Mouse (Mus musculus) heart, adult 8-10 months (tissue): Measurements from ENCODE around the gene Dnm3. TPM values are rescaled to one million over a fixed set of nuclear protein-coding genes. Genes with fewer than 3 reads are reported as not detected.

Experiments used
- DNase-seq: peaks from one replicate; pipeline ENCODE4 v3.0.0; 2022; ENCODE audit warnings: low spot score
- total RNA-seq, 4 experiments: library from RNA; stranded (reverse); gene quantifications; 2 replicates each; pipeline ENCODE4 v1.2.4; 2022

The Dnm3 gene
- total RNA-seq, 4 experiments from 2014 or later: 2.6 to 4.6 (median 4.1) TPM

DNA sequence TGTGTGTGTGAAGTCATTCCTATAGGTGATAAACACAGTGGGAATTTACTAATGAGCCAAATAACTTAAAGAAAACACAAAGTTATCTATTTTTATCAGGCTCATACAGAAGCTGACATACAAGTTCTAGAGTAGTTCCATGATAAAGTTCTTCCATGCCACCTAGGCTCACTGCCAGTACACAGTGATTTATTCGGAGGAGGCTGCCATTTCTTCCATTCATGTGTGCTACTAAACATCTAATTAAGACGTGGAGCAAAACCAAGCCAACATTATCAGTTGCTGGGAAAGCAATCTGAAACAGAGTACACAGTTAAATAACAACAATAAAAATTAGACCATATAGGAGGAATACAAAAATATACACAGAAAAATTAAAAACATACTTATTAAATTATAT is 150.2 kb downstream of the Dnm3 start:
- DNase-seq: no peak

DNA sequence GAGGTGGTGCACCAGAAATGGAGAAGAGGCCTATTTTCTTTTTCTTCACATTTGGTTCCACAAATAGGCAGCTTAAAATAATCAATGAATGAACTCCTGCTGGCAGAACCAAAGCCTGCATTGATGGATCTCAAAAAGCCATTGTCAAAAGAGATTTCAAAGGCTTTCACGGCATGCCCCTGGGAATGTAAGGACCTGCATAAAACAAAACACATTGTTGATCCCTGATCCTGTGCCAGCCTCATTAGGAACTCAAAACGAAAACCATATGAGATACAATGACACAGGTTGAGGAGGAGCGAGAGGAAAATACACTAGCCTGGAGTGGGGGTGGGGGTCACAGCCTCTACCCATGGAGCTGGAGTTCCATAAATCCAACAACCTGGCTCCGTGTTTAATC is 153.4 kb downstream of the Dnm3 start:
- DNase-seq: no peak

DNA sequence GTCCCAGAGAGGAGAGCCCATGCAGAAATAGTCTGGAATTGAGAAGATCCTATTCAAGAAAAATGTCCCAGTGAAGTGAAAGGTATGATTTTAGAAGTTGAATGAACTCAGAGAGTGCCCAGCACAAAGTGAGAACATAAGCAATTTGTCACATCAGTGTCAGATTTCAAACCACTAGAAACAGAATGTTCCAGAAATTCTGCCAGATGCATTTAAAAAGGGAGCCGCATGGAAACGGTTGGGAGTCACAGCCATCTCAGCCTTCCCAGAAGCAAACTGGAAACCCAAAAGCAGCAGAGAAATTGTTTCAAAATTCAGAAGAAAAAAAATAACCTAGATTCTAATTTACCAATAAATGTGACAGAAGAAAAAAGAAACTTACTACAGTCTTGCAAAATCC is 154.7 kb downstream of the Dnm3 start:
- DNase-seq: peak; percentile 50

DNA sequence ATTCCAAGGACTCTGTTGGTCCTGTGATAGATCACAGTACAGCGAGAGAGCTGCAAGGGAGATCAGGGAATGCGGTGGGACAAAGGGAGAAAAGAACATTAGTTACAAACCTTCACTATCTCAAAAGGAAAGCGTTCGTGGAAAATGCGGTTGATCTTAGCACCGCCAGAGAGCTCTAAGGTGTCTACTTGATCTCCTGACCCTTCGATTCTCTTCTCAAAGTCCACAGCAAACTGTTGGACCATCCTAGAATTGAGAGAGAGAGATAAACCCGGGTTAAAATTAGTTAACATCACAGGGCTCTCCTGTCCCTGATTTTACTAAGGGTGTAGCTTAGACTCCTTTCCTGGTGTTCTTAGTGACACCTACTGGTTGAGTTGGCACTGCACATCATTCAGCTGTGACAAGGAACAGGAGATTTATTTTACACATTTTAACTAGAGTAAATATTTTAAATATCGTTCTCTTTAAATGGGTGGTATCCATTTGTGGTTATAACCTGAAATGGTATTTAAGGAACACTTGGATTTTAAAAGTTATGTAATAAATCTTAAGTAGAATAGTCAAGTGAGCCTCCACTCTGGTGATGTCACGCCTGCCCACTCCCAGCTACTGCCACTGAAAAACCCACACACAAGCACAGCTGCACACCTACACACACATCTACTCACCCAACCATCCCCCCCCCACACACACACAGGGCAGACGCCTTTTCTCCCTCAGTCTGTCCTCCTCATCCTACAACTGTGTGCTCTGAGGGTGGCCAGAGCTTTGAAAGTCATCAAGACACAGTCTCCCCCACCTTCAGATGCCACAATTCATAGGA is 164.2 kb downstream of the Dnm3 start:
- peak; percentile 34 for DNase-seq

DNA sequence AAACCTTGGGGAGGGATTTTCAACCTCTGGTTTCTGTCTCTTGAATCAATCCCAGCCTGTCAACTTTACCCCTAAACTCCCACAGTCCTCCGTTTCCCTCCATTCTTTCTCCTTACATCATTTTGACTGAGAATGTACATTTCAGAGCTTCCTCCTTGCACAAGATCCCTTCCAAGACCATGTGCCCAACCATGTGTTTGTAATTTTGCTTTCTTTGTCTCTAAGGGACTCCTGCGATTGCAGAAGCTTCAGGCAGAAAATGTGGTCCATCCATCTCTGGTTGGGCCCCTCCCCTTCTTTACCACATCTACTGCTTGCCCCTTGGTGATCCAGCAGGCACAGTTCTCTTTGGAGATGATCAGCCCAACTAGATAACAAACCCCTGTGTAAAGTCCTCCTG is 165.2 kb downstream of the Dnm3 start:
- no peak for DNase-seq

DNA sequence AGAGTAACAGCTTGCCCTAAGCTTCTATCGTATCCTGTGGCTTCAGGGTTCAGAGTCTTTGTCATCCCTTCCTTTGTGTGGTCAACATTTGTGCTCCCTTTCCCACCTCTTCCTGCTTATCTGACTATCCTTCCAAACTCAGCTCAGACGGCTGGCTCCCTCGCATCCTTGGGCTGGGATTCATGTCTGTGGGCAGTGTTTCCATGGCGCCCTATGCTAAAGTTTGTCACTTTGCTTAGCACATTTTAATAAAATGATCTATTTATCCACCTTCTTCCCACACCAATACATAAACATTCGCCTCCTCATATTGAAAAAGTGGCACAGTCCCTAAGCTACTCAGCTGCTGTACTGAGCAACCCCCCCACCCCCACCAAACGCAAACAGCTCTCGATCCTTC is 165.7 kb downstream of the Dnm3 start:
- no peak for DNase-seq

DNA sequence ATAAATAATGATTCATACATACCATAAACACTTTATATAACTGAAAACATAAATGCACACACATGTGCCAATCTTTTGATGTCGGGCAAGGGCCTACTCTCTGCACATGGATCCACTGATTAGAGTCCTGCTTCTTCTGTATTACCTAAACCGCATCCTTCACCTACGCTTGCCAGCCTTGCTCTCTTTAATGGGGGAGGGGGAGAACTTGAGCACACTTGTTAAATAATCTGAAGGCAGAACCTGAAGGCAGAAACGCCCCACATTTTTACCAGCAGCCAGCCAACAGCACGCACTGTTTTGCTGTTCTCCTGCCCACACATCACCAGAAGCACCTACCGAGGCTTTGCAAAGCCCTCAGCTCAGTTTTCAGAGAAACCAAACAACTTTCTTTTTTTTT is 172.6 kb downstream of the Dnm3 start:
- no peak for DNase-seq

DNA sequence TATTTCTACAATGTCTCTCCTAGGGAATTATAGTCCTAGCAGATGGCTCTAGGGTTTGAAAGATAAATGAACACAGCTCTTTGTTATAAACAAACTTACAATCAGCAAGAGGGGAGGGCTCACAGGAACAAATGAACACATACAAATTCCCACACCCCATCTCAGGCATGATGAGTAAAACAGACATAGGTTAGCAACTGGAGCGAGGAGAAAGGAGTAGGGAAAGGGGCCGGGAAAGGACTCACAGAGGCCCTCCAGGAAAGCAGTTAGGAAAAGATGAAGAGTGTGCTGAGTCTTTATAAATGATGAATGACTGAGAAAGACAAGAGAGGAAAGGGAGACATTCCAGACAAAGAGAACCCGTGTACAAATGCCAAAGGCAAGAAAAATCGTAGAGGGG is 175.4 kb downstream of the Dnm3 start:
- DNase-seq: no peak

DNA sequence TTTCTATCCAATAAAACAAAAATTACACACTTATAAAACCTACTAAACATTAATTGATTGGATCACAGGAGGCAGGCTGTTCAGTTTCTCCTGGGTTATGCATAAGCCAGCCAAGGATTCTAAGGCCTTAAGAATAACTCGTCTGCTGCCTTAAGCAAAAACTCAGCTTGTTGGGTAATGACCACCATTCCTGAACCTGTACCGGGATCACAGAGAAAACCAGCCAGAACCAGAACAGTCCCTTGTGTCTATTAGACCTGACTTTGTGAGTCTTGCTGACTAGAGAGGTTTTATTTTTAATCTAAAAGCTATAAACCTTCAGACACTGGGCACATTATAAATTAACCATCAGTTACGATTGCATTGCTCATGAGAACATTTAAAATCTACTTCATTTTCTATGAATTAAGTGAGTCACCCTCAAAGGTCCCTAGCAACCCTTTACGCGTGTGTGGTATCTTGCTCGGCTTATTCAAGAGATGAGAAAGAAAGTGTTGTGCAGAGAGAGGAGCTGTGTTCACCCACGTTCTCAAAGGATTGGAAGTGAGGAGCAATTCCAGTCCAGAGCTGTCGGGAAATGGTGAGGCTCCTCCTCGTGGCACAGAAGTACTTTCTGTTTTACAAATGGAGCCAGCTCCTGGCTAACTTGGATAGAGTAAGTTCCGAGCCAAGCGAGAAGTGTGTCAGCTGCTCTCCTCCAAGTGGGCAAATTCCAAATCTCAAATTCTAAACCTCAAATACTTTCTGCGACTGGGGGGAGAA is 178.1 kb downstream of the Dnm3 start:
- peak; percentile 38 for DNase-seq

DNA sequence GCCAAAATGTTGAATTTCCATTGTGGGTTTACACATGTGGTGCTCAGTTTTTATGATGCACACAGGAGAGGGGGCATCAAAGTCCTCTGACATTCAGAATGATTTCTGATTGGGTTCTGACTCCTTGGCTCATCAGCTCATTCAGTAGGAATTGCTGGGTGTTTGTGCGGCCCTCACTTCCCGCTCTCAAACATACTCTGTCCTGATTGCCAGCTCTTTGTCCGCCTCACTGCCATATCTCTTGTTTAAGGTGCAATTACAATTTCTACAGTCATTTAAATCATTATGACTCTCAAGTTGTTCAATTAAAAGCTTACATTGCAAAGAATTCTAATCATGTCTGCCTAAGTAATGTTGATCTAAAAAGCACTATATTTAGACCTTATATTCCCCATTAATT is 179.3 kb downstream of the Dnm3 start:
- no peak for DNase-seq

DNA sequence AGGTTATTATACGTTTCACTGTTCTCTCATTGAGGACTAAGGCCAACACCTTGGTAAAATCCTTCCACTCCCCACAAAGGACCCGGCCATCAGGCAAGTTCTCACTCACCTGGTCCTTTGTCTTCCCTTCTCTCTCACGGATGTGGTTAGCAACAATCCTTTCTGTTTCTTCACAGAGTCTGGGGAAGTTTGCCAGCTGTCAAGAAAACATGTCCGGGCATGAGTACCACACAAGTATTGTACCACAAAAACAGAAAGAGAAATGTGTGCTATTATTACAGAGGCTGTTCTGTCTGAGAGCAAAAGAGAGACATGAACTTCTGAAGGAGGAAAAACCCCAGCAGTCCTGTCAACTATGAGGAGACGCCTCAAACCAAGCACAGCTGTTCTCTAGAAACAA is 182.4 kb downstream of the Dnm3 start:
- DNase-seq: no peak

DNA sequence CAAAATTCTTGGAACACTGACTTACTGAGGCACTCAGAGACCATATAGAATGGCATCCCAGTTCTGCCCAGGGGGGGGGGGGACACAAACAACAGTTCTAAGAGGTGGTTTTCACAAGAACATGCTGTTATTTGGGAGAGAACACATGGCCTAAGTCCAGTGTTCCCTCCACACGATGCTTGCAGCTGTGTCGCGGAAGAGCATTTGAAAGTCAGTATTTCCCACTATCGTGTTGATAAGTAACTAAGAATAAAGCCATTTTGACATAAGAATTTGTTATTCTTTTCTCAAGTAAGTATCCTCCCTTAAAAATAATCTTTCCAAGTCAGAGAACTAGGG is 183.3 kb downstream of the Dnm3 start:
- DNase-seq: no peak

DNA sequence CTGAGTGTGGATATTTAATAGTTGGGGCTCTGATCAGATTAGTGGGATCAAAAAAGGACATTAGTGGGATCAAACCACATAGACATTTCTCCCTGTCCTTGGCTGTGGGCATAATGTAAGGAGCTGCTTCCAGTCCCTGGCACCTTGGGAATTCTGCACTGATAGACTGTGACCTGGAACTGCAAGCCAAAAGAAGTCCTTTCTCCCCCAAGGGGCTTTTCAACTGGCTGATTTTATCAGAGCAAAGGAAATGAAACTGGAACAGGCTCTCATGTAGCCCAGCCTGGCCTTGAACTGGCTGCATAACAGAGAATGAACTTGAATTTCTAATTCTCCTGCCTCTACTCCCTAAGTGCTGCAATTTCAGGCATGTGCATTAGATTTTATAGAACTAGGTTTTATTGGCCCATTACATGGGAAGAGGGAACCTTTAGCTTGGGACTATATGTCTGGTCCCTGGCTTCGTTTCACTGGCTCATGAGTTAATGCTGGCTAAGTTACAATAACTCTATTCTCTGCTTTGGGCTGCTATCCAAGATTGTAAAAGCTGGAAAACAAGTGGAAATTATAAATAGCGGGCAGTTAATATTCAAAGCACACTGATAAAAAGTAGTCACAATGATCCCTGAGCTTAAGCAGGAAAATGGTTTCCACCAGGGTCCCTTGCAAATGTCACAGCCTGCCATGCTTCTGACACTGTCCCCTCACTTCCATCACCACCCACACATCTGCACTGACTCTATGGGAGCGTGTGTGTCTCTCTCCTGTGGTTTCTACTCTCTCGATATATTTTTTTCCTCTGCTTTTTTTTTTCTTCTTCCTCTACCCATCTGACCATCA is 183.9 kb downstream of the Dnm3 start:
- no peak for DNase-seq

DNA sequence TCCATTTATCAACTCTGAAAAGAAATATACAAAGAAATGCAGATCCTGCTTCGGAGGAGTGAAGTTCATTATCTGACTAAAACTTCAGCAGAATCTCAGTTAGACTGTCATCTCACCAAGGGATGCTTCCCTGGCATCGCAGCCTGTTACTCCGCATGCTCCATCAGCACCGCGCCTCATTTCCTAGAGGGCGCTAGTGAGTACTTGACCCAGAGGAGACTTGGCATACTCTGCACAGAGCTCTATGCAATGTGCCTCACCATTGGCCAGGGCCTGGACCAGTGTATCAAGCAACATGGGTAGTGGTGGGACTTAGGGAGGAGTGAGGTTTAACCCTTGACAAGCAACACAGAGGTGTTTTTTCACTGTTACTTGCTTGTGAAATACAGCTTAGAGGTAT is 190.9 kb downstream of the Dnm3 start:
- no peak for DNase-seq

DNA sequence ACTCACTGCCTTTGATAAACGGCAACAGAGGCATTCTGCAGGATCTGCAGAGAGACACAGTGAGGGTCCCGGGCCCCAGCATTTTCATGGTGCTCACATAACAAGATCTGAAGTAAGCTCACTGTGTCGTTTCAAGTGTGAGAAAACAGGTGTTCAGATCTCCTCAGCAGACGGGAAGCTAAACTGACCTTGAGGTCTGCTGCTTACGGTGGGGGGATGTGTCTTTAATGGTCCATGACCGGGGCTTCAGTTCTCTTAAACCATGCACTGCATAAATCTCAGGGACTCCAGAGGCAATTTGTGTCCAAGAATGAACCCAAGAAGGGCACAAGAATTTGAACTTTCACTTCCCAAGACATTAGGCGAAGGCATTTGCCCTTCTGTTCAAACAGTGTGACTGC is 195.9 kb downstream of the Dnm3 start:
- no peak for DNase-seq

DNA sequence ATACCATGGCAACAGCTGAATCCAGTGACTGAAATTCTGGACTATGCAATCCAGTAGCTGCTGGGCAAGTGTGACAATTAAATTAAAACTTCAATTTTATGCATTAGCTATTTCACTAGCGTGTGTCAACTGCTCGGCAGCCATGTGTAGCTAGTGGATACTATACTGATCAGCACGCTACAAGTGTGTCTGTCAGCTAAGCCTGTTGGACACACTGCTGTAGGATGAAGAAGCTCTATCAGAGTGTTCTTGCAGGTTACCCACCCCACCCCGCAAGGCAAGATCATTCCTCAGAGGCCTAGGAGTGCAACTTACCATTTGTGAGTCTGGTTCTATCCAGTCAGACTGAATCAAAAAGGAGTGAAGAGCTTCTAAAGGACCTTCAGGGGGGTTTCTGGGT is 197.8 kb downstream of the Dnm3 start:
- no peak for DNase-seq

DNA sequence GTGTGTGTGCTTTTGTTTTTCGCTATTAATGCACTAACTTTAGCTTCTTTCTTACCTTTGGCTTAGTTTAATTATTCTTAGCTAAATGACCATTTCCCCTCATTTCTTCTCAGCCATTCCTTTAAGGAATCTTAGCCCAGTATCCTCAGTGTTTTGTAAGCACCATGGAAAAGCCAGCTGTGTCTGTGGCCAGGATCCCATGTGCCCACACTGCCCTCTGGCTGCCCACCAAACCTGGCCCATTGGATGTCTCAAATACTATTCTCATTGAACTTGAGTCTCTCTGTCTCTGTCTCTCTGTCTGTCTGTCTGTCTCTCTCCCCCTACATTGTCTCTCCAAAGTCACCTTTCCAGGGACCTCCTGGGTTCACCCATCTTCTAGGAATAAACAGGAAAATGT is 201.8 kb downstream of the Dnm3 start:
- DNase-seq: no peak

DNA sequence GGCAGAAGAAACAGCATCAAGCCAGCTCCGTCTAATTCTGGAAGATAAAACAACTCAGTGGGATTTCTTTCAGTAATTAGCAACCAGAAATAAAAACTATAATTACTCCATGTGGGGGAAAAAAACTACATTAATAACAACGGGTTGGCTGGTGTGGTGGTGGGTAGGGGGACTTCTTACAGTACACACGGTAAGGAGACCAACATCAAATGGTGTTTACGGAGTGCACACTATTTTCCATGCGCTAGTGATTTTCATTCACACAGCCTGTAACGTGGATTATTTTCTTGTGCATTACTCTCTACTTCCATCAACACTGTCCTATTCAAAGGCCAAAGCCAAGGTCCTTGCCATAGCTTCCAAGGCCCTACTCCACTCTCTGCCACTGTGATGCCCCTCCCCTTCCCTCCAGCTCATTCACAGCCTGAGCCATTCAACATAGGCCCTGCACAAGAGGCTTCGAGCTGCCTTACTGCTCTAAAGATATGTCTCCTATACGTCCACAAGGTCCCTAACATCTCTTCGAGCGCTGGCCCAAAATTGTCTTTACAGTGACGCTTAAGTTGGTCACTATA is 203.1 kb downstream of the Dnm3 start:
- DNase-seq: no peak

DNA sequence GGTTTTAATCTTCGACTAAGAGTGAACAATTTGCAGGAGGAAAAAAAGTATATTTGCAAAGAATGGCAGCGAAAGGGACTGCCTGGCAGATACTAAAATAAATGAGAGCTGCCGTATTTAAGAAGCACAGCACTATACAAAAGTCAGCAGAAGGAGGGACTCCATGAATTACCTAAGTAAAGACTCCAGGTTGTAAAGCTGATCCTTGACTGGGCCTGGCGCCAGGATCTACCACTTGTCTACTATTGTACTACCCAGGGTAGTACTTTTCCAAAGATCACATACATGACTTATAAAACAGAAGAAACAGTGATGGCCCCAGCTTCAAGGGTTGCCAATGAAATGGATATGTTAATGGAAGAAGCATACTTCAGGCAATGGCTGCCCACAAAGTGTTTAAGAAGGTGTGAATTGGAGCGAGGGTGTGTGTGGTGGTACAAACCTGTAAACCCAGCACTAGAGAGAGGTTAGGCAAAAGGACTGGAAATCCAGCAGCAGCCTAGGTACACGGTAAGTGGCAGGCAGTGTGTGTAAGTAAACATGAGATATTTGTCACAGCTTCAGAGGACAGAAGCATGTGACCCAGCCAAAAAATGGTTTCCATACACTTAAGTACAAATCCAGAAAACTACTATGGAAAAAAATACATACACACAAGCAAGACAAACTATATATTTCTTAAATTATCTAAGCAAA is 220.8 kb downstream of the Dnm3 start:
- DNase-seq: no peak

DNA sequence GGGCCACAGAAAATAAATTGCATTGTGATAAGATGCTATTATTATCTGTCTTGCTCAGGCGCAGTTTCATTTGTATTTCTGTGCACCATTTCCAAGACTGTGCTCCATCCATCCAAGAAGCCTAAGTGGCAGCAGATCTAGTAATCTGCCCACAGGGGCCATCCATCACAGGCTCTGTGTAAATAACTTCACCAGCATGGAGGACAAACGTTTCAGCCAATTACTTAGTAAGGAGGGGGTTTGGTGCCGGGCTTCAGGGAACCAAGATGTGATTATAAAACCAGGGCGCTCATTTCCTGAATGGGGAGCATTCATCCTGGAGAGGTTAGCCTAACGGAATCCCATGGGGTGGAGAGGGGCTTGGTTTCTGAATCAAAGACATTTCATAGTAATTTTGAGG is 222.9 kb downstream of the Dnm3 start:
- DNase-seq: no peak

DNA sequence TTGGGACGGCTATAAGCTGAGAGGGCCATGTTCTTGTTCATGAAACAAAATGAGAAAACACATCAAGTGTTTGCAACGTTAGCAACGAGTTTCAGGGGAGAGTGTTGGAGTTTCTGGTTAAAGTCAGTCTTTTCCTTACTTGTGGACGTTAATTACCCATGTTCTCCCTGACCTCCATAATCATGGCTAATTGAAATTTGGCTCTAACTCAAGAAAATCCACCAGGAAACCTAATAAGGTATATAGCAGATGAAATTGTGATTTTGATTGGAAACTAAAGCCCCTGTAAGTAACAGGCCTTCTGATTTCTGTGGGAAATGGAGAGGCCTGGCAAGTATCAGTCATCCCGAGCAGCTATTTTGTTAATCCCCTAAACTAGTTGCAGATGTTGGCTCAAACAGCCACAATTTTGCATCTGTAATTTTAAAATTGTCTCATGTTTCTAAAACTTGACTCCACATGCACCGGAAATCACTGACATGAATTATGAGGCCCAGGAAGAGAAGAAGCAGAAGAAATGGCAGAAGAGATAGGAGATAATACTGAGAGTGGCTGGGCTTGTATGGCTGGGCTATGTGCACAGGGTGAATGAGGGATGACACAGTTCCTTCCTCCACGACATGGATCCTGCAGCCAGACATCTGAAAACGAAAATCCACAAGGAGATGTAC is 223.7 kb downstream of the Dnm3 start:
- no peak for DNase-seq
